Mouse (Mus musculus): ENCODE measurements around the gene Nutf2-ps1.
A peak's percentile ranks its signal among the peaks of the same experiment; 100 is the strongest.

The Nutf2-ps1 gene

DNA sequence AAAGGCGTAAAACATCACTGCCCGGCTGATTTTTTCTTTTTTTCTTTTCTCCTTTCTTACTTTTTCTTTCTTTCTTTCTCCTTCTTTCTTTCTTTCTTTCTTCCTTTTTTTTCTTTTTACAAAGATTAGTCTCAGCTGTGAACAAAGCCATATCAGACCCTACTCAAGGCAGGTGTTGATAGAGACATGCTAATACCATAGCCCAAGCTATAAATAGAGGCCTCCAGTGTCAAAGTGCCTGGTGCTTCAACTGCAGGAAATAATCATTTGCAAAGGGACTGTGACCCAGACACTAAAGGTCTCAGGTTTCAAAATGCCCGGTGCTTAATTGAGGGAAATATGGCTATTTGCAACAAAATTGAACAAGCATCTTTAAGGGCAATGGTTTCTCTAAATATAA, 20.3 kb downstream of the Nutf2-ps1 start:
- no peak for DNase-seq

DNA sequence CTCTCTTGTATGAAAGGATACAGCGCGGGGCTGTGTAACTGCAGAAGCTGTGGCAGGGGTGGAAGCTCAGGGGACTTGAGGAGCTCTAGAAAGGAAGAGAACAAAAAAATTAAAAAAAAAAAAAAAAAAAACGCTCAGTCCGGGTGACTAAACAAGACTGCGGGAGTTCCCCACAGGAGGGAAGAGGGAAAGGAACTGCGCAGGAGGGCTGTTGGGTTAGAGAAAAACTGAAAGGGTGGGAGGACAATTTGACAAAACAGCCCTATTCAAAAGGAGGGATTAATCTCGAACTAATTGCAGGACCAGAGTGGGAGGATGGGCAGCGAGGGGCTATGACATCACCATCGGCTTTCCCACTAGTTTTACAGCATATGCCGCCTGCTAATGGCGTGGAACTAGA, 21.0 kb downstream of the Nutf2-ps1 start:
- no peak for DNase-seq

GRCm38 (mm10) chr19:53565565-53566277, 23.1 kb downstream of the Nutf2-ps1 start:
- no peak for DNase-seq

GRCm38 (mm10) chr19:53564174-53564573, 24.7 kb downstream of the Nutf2-ps1 start:
- no peak for DNase-seq

GRCm38 (mm10) chr19:53560436-53560835, 28.4 kb downstream of the Nutf2-ps1 start:
- no peak for DNase-seq

DNA sequence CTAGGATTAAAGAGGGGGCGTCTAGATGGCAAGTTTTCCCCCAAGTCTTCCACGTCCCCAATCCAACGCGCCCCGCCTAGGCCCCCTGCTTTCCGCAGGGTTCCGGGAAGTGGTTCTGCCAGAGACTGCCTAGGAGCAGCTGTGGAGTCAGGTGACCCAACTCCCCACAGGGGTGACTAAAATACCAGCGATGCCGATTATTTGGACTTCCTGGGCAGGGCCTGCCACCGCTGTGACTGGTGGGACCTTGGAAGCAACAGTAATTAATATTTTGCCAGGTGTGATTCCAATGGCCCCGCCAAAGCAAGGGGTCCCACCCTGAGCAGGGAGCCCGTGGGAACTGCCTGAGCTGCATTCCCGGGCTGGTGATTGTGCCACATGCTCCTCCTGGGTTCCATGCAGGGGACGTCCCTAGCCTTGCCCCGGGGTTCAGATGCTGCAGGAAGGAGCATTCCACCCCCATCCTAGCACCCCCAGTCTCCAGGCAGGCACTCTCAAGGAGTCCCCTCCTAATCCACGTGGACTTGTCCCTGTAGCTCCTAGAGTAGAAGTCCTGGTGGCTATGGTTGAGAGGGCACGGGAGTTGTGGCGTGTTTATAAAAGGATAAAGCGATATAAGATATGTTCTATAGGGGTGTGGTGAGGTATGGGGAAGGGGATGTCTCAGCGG, 31.5 kb downstream of the Nutf2-ps1 start:
- DNase-seq, result no peak

GRCm38 (mm10) chr19:53556841-53557240, 32.0 kb downstream of the Nutf2-ps1 start:
- DNase-seq, result no peak

- DNase-seq, result no peak
Observed at GRCm38 (mm10) chr19:53554981-53555616, 33.8 kb downstream of the Nutf2-ps1 start.

DNA sequence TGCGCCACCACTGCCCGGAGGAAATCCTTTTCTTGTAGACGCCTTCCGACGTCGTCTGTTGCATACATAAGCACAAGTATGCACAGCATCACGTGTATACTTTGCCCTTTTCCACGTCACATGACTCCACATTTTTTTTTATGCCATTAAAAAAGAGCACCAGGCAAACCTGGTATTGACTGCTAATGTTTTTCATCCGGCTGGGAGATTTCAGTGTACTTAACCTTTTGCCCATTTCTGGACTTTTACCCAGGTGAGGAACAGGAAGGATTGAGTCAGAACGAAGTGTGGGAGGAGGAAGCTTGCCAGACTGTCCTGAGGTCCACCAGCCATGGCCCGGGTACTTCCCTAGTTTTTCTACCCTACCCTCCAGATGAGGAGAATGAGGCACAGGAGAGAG, 34.5 kb downstream of the Nutf2-ps1 start:
- DNase-seq, result no peak

DNA sequence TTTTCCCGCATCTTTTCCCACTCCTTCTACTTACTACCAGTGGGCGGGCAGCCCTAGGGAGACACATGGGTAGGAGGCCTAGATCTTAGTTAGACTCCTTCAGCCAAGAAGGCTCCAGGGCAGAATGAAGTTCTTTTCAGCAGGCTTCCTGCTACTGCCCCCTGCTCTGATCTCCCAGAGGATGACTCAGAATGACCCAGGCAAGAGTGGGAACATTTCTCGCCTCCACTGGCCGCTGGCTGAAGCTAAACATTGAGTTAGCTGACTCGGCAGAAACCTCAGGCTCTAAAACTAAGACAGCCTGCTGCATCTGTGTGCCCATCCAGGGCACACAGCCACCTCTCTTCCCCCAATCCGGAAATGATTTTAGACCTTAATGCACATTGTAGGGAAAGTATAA, 36.1 kb downstream of the Nutf2-ps1 start:
- no peak for DNase-seq

DNA sequence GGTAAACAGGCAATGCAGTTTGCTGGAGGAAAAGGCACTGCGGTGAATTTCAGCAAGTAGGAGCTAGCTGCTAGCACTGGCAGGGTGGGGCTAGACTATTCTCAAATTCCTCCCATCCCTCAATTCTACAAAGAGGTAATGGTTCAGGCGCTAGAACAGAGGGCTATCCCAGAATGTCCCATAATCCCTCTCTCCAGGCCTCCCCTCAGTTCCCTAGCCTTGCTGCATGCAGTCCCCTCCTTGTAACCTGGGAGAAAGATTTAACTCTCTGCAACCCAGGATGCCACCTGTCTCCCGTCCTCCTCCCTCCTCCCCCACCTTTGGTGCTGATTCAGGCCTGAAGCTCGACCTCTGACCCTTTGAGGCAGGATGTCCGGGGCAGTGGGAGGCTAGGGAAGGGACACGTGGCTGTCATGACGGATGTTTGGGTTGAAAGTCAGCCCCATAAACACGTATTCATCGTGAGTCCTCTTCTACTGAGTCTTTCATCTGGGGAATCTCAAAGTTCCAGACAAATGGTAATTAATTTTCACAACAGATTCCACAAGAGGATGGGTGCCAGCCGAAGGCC, 36.6 kb downstream of the Nutf2-ps1 start:
- no peak for DNase-seq

DNA sequence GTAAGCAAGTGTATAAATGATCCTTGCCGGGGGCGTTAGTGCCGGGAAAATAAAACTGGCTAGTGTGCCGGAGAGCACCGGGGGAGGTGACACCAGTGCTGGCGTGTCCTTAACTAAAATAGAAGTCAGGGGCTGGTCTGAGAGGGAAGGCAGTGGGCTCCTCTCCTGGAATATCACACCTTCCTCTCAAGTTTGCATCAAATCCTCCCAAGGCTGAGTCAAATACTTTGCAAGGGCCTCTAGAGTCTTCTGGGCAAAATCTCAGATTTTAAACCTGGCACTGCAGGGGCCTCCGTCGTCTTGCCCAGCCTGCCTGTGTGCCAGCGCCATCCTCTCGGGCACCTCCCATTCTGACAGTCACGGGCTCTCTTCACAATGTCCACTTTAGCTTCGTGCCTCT, 37.9 kb downstream of the Nutf2-ps1 start:
- DNase-seq, result peak; percentile 57

GRCm38 (mm10) chr19:53547597-53547996, 41.3 kb downstream of the Nutf2-ps1 start:
- no peak for DNase-seq

DNA sequence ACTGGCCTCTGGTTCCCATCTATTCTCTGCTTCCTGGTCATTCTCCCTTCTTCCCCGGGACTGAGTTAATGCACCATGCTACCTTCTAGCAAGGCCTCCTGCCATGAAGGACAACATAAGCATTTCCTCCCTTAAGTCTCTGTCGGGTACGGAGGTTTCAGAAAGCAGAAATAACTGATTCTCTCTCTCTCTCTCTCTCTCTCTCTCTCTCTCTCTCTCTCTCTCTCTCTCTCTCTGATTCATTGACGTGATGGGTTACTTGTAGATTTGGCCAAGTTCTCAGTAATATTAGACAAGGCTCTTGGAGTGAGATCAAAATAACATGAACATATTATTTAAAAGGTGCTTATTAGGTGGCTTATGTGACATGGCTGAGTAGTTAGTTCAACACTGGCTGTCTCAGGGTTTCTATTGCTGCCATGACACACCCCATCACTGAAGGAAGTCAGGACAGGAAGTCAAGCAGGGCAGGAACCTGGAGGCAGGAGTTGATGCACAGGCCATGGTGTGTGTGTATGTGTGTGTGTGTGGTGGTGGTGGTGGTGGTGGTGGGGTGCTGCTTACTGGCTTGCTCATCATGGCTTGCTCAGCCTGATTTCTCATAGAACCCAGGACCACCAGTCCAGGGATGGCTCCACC, 43.8 kb downstream of the Nutf2-ps1 start:
- no peak for DNase-seq

- no peak for DNase-seq
Observed at GRCm38 (mm10) chr19:53543602-53544001, 45.3 kb downstream of the Nutf2-ps1 start.

GRCm38 (mm10) chr19:53539296-53539695, 49.6 kb downstream of the Nutf2-ps1 start:
- no peak for DNase-seq

DNA sequence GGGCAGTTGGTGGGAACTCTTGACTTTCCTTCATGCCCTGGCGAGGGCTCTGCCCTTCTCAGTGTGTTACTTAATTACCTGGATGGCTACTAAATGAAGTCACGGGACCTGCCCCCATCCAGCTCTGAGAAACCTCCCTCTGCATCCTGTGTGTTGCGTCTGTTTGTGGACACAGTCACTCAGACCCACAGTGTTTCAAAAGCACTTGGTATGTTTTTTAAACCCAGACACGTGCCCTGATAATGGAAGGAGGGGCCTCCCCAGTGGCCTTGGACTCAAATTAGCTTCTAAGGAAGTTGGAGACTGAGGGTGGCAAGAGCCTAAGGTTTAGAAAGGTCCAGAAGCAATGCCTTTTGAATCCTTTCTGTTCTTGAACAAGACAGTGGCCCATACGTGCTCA, 50.1 kb downstream of the Nutf2-ps1 start:
- DNase-seq, result peak; percentile 29
